Mouse (Mus musculus): ENCODE data around the gene Cyb5d1.

Cyb5d1 gene

DNA sequence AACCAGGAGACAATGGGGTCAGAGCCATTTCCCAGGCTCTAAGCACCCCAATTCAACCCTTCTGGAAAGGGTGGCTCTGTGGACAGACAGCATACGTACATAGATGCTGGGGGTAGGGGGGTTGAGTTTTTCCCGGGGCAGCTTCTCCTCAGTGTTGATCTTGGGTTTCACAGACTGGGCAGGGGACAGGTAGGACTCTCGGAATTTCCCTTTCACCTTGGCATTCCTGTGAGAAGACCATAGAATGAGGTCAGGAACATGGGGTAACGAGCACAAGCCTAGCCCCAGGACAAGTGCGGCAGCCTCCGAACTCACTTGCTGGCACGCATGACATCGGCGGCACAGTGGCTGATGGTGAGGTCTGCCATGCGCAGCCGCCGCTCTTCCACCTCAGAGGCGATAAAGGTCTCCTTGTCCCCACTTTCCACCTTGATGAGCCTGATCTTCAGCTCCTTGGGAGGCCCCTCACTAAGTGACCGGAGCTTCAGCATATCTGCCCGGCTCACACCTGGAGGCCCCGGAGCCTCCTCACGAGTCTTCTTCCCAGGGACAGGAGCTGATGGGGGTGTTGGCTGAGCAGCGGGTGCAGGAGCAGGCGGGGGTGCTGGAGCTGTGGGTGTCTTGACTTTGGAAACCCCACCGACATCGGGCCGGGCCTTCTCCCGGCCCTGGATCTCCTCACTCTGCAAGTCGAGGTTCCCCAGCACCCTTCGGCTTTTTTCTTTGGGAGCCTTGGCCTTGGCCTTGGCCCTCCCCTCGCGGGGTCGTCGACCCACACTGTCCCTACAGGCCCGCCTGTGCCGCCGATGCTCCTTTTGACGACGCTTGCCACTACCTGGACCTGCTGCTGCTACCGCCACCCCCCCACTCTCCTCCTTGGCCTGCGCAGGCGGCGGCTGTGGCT lies 8.5 kb upstream of the Cyb5d1 start:
- peak; percentile 21 for DNase-seq

DNA sequence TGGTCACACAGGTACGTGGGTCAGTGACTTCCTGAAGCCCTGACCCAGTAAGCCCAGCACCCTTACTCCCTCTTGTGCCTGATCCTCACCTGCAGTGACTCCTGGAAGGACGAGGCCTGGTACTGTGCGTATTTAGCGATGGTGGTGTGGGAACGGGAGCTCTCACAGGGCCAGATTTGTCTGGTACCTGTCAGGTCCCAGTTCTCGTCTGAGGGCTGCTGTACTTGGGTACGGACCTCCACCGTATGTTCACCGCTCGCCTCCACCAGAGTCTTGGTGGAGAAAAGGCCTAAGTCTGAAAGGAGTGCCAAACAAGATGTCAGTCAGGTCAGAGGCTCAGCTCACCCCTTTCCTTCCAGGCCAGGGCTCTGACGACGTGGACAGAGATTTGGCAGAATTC lies 6.6 kb upstream of the Cyb5d1 start:
- no peak for DNase-seq

DNA sequence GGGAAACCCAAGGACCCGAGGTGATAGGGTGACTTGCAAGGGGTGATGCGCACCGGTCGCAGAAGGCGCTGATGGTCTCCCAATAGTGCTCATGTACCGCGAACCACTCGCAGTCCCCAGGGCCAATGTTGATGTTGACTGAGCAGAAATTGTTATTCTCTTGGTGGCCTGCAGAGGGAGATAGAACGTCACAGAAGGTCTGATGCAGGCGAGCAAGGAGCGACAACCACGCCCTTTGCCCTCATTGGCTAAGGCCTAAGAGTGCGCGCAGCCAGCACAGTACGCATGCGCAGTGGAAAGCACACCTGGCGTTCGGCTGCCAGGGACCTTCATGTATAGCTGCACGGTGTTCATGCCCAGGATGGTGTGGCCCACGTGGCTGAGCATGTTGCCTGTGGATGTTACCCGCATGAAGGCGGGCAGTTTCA lies 5.8 kb upstream of the Cyb5d1 start:
- peak; percentile 94 for DNase-seq

DNA sequence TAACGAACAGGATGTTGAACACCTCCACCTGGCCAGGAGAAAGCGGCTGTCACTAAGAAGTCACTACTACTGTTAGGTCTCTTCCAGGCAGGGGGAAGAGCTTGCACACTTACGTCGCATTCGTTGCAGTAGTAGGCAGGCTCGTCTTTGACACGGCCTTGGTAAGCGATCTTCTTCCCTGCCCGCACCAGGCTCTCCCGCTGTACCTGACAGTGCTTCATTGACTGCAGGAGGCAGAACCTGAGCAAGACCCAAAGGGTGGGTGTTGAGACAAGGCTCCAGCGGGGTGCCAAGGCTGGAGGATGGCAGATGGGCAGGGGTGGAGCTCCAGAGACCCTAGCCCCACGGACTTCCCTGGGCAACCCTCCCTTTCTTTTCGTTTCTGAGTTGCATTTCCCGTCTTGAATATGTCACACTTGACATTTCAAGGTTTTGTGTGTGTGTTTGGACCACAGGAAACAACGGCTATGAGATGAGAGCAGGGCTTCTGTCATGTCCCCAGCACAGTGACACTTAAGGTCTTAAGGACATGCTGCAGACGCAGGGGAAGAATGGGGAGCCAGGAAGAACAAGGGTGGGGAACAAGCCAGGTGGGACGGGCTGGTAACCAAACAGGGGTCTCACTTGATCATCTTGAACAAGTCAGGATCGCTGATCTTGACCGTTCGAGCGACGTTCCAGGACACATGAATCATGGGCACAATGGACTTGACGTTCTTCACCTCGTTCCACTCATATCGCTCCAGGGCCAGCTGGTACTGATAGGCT lies 4.8 kb upstream of the Cyb5d1 start:
- no peak for DNase-seq

DNA sequence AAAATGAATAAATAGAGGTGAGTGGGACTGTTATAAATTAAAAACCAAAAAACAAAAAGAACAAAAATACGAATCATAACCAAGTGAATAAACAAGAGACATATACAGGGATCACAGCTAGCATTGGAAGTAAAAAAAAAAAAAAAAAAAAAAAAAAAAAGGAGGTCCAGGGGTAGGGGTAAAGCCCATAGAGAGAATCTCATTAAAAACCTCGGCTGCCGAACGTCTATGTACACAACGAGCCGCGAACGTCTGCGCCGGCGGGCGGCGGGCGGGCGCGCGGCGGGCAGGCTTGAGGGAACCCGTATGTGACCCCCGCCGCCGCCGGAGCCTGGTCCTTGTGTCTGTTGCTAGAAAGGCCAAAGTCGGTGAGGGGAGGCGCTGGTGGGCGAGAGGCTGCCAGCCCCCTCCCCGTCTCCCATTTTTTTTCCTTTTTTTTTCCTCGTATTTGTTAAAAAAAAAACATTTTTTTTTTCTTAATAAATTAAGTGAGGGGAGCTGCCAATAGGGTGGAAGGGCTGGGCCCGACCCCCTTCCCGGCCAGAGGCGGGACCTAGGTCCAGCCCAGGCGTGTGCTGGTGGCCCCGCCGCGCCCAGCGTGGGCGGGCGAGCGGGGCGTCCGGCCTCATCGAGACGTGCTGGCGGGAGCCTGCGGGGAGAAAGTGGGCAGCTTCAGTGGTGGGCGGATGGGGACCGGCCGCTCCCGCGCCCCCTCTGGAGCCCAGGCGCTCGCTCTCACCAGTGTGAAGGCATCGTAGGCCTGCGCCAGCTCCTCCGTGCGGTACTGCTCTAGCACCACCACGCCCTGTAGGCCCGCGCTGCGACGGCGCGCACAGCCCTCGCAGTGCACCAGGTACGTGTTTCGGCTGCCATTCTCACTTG lies 4.0 kb upstream of the Cyb5d1 start:
- peak; percentile 22 for DNase-seq

DNA sequence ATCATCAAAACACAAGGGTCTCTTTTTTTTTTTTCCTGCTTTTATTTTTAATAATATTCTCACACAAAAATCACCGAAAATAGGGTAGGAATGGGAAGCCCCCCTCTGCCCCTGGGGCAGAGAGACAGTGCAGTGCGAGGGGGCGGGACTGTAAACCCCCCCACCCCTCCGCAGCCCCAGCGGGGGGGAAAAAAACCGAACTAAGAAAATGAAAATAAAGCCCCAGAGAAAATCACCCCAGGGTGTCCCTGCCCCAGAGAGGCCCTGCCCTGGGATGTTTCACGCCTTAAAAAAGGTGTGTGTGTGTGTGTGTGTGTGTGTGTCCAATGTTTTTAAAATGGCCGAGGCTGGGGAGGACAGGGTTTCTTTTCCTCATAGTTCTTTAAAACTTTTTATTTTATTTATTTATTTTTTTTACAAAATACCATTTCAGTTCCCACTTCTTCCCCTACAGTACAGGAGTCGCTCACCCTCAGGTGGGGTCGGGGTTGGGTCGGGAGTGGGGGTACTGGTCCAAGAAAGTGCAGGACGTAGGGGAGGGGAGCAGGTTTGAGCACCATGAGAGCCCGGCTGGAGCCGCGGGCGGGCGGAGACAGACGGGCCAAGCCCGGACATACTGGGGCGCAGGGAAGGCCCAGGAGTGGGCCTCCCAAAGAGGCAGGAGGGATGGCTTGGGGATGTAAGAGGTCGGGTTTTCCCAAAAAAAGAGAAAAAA lies 3.2 kb upstream of the Cyb5d1 start:
- peak; percentile 10 for DNase-seq

DNA sequence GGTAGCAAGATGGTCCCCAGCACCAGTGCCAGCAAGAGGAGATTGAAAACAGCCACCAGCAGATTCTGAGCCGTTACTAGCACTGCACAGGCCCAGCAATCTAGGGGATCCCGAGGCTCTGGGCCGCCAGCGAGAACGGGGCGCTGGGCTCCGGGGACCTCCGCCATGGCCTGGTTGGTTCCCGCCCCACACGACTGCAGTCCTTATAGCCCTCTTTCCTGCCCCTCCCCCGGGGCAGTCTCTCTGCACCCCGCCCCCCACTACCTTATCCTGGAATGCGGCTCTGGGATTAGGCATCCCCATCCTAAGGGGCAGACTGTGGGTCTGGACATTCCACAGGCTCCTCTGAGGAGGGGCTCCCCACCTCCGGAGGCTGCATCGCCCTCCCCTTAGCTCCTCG lies 2.6 kb upstream of the Cyb5d1 start, which contains the start of gene Tmem88:
TSS of gene Tmem88 (minus strand) at position 176 of the 400 bp plus-strand sequence.
- peak; percentile 73 for DNase-seq

DNA sequence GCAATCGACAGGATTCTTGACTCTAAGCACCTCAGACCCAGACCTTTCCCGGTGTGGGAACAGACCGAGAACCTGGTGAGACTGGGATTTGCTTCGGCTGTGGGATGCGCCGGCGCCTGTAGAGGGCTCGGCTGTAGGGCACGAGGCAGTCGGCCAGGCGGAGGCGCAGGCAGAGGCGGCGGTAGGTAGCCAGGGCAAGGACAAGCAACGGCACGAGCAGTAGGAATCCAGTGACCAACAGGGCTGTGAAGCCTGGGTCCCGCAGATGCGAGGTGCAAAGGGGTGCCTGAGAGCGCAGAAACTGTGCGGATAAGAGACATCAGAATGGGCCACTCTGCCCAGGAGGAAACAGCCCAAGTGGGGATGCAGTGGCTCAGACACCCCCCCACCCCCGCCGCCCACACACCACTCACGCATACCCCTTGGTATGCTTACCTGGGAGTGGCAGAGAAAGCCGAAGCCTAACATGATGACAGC lies 2.2 kb upstream of the Cyb5d1 start:
- peak; percentile 42 for DNase-seq

DNA sequence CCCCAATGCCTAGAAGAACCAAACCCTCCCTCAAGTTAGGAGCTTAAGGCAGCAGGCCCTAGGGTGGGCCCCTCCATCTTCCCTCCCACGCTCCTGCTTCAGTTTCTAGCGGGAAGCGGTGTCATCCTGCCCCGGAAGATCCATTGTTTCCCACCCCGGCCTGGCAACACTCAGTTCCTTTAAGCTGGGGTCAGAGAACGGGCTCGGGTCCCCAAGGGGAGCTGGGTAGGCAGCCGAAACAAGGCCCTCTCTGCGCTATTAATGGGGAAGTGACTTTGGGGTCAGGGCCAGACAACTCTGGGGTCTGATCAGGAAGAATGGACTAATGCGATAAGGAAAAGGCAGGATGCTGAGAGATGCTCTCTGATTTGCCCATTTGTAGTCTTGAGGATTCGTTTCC lies 1.3 kb upstream of the Cyb5d1 start:
- DNase-seq, result peak; percentile 77

DNA sequence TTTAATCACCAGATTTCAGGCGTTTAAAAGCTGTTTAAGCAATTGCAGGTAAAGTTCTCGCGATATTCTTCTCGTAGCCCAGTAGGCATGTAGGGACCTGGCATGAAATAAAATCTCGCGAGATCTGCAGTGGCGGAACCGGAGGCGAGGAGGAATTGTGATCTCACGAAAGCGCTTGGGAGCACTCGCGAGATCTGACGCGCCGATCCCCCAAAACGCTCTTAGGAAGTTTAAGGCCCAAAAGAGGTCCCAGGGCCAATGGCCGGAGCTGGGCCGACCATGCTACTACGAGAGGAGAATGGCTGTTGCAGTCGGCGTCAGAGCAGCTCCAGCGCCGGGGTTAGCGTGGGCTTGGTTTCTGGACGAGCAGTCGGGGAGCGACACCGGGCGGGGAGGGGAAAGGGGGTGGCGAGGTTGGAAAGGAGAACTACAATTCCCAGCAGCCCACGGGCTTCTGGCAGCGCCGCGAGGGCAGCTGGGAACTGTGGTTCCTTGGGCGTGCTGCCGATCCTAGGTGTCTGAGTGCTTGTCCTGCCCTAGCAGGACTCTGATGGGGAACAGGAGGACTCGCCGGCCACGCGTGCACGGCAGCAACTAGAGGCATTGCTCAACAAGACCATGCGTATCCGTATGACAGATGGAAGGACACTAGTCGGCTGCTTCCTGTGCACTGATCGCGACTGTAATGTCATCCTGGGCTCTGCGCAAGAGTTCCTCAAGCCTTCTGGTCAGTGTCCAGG lies 373 bp upstream of the Cyb5d1 start:
- DNase-seq, result peak; percentile 98

DNA sequence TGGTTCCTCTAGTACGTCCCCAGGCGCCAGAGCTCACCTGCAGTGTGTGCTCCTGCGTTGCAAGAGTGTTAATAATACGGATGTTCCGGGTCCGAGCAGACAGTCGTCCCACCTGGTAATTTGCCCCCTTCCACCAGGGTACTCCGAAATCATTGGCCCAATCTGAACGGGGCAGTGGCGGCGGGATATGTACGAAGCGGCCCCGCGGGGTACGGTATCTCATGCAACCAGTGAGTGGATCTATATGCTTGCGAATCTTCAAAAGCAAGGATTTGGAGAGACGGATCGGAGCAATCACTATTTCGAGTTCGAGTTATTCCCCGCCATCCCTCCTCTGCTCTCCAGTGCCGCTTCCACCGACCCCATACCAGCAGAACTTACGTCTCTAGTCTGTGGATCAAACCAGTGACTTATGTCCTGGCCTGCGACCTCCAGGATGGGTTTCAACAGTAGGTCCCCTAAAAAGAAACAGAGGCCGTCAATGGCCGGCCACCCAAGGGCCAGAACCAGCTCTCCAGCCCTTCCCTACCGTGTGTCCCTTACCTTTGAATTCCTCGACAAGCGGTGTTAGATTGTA lies 752 bp downstream of the Cyb5d1 start:
- peak; percentile 23 for DNase-seq

DNA sequence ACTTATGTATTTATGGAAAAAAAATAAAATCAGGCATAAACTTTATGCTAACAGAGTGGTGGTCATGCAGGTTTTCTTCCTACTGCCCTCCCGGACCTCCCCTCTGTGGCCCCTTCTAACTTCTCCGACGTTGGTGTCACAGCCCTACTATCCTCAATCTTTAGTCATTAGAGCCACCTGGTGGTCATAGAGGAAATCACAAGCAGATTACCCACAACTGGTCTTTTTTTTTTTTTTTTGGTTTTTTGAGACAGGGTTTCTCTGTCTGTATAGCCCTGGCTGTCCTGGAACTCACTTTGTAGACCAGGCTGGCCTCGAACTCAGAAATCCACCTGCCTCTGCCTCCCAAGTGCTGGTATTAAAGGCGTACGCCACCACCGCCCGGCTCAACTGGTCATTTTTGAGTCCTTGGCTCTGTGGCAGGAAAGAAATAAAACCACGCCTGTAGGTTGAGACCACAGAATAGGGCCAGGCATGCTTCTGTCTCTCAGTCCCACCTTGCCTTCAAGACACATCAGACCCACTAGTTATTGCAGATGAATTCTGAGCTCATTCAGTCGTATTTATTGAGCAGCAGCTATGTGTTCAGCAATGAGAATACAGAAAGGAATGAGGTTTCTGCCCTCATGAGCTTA lies 4.9 kb downstream of the Cyb5d1 start:
- peak; percentile 89 for DNase-seq

DNA sequence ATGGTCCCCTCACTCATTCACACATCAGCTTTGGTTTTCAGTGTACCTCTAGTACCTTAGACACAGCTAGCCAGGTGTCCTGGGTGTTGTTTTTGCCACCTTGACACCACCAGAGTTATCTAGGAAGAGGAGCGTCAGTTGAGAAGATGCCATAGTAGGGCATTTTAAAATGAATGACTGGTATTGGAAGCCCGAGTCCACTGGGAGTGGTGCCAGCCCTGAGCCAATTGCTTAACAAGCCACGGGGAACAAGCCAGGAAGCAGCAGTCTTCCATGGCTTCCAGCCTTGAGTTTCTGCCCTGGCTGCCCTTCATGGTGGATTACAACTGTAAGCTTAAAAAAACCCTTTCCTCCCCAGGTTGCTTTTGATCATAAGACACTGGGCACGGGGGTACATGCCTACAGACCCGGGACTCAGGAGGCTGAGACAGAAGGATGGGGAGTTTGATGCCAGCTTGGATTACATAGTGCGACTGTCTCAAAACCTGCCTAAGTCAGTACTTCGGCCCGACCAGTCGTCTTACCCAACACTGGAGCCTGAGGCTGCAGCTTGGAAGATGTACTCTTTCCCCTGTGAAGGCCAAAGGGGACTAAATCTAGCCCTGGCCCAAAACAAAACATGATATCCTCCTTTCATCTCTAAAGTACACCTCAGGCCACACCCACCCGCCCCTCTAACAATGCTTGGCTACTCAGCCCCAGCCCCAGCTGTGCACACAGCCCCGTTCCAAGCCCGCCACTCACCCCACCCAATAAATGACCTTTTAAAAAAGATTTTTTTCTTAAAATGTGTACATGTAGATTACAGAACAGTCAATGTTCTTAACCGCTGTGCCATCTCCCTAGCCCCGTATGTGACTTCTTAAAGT lies 5.7 kb downstream of the Cyb5d1 start:
- peak; percentile 61 for DNase-seq

DNA sequence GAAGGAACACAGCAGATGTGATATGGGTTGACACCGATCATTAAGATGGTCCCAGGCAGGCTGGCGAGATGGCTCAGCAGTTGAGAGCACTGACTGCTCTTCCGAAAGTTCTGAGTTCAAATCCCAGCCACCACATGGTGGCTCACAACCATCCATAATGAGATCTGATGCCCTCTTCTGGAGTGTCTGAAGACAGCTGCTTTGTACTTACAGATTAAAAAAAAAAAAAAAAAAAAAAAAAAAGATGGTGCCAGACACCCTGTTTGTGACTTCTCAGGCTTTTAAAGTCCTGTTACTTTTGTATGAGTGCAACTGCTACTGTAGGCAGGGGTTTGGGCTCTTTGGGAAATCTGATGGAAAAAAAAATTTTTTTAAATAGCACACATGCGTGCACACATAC lies 6.8 kb downstream of the Cyb5d1 start:
- DNase-seq, result no peak

DNA sequence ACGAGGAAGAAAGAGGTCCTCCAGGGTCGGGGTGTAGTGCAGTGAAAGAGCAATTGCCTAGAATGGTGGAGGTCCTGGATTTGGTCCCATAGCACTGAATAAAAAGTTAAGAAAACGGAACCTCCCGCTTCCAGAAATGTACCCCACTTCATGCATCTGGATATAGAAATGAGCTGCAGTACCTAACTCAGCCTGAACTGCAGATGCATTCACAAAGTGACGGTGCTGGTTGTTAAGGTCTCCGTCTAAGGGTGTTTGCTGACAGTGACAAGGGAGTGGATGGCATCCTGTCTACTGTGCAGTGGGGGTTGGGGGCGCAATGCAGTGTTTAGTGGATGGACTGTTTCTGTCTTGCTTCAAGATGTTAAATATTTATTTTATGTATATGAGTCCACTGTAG lies 8.7 kb downstream of the Cyb5d1 start:
- DNase-seq, result no peak

DNA sequence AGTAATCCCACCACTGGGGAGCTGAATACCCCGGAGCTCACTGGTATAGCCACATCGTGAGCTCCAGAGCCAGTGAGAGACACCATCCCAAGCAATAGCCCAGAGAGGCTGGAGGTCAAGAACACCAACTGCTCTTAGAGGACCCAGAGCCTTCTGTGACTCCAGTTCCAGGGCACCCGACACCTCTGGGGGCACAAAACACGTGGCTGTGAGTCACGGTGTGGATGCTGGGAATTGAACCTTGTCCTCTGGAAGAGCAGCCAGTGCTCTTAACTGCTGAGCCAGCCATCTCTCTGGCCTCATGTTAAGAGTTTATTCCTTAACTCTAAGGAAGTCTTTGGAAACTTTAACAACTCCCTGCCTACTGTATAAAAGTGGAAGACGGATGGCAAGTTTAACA lies 10.5 kb downstream of the Cyb5d1 start:
- no peak for DNase-seq

DNA sequence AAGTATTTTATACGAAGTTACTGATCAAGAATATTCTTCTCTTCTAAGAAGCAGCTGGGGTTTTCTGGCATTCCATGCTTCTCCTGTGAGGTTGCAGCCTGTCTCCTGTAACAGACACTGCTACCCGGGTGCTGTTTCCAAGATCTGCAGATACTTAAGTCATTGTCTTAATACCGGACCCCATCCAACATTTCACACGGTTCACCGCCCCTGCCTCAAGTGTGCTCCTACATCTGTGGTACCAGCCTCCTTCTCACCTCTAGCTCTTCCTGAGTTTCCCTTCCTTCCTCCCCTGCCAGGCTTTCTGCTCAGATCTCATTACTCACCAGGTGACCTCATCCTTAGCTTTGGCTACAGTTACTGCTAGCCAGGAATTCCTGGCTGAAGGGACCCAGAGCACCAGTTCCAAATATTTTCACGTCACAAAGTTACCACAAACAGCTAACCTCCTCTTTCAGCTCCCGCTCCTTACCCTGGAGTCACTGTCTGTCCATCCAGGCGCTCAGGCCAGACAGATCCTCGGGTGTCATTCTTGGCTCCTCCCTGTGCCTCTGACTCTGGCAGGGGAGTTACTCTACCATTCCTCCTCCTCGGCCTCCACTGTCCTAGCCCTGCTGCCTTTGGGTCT lies 12.8 kb downstream of the Cyb5d1 start:
- DNase-seq, result peak; percentile 13

DNA sequence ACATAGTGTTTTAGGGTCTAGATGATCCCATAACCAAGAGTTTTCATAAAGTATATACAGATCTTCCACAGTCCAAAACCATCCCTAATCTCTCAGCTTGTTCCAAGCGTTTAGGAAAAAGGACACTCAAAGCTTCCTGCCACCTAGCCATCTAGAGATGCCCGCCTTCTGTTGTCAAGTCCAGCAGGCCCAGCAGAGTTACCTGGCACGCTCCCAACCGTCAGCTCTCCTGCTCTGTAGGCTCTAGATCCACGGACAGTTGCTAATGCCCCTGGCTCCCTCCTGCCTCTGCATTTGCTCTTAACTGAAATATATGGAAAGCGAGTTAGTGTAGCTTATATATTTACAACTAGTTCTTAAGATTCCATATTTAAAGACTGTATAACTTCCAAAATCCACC lies 14.1 kb downstream of the Cyb5d1 start:
- no peak for DNase-seq

DNA sequence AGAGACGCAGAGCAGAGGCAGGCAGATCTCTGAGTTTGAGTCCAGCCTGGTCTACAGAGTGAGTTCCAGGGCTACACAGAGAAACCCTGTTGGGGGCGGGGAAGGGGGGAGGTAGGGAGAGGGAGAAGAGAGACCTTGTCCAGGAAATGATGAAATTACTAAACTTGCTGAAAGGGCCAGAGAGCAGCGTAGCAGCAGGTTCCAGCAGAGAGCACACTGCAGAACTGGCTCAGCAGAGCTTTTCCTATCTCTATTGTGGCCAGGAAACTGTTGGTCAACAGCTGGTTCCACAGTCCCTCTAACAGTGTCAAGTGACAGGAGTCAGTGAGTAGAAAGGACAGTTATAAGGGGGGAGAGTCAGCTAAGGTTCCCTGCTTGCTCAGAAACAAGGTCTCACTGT lies 15.8 kb downstream of the Cyb5d1 start:
- DNase-seq, result no peak

Data from lung, postnatal 10 days (tissue).